Mouse (Mus musculus) stomach, embryonic 16.5 days (tissue): ENCODE measurements around the gene Adamts20. TPM values are rescaled to one million over a fixed set of nuclear protein-coding genes. Genes with fewer than 3 reads are reported as not detected.
"Not testable (repeated sequence)": the region's sequence is repeated elsewhere in the genome, so short reads cannot be mapped to it uniquely, and the experiment has no call there.

ENCODE experiments used
- ATAC-seq: fragments of 200-750 bp; cut with Nextera tagmentation; 2 replicates; pipeline ENCODE4 v1.8.0; 2017; ENCODE audit warnings: moderate number of reproducible peaks, moderate TSS enrichment; ENCODE audit not compliant: insufficient read depth, low FRiP score
- H3K27ac ChIP-seq: fragments of 300-500 bp; sonication (generic); 2 replicates; pipeline ENCODE4 v1.5.1; 2014; ENCODE audit warnings: low read length
- H3K27me3 ChIP-seq: fragments of 300-500 bp; sonication (generic); 2 replicates; pipeline ENCODE4 v1.6.1; 2014; ENCODE audit warnings: low read length, control low read depth, mixed read lengths; ENCODE audit not compliant: control insufficient read depth, insufficient read depth
- H3K36me3 ChIP-seq: fragments of 300-500 bp; sonication (generic); 2 replicates; pipeline ENCODE4 v1.6.1; 2014; ENCODE audit warnings: low read length; ENCODE audit not compliant: control insufficient read depth, insufficient read depth
- H3K4me1 ChIP-seq: fragments of 300-500 bp; sonication (generic); 2 replicates; pipeline ENCODE4 v1.6.1; 2014; ENCODE audit warnings: low read length, control low read depth, mixed read lengths; ENCODE audit not compliant: control insufficient read depth, insufficient read depth
- H3K4me2 ChIP-seq: fragments of 300-500 bp; sonication (generic); 2 replicates; pipeline ENCODE4 v1.6.1; 2014; ENCODE audit warnings: low read depth, low read length, mixed read lengths
- H3K4me3 ChIP-seq: fragments of 300-500 bp; sonication (generic); replicated peaks from 2 replicates; pipeline ENCODE4 v1.5.1; 2014; ENCODE audit warnings: mild to moderate bottlenecking, low read length
- H3K9ac ChIP-seq: fragments of 300-500 bp; sonication (generic); 2 replicates; pipeline ENCODE4 v1.6.1; 2014; ENCODE audit warnings: low read length
- H3K9me3 ChIP-seq: fragments of 300-500 bp; sonication (generic); replicated peaks from 2 replicates; pipeline ENCODE4 v1.6.1; 2016; ENCODE audit warnings: low read length, control low read depth; ENCODE audit not compliant: control insufficient read depth
- WGBS: fragments of 180-500 bp; shearing (Covaris S2); extraction: QIAGEN DNeasy Blood & Tissue Kit; methylation state at CpG from one replicate; pipeline ENCODE4 v1.1.7; 2014; 5-methylcytosine and 5-hydroxymethylcytosine counted together
- polyA plus RNA-seq: library from polyadenylated mRNA; unstranded; fragments of >200 nt; fragmentation: Nextera tagmentation; extraction: Ambion mirVana; gene quantifications from 2 replicates; pipeline ENCODE4 v1.2.1, GENCODE M21; 2015

The Adamts20 gene
- polyA plus RNA-seq = 0.95 and 2.1 TPM in 2 replicates

DNA sequence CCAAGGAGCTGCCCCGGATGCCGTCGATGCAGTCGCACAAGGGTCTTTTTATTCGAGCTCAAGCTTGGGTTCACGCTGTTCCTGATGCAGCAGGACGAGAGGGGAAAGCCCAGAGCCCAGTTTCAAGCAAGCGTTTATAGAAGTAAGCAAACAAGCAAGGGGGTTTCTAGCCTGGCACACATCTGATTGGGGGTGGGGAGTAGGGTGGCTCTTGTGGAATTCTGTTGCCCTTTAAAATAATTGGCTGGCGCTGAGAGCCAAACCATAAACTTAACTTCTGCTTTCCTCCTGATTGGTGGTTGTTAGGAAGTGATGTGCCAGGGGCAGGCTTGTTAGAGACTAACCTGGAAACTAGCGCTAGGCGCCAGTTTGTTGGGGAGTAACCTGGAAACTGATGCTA is at the start of gene Adamts20:
Adamts20 (minus strand) TSS at position 101 of the 400 bp plus-strand sequence.
- WGBS = 81% methylated on average over 11 of the region's 11 CpGs
- H3K4me2 ChIP-seq = no peak within 1 kb of the TSS

DNA sequence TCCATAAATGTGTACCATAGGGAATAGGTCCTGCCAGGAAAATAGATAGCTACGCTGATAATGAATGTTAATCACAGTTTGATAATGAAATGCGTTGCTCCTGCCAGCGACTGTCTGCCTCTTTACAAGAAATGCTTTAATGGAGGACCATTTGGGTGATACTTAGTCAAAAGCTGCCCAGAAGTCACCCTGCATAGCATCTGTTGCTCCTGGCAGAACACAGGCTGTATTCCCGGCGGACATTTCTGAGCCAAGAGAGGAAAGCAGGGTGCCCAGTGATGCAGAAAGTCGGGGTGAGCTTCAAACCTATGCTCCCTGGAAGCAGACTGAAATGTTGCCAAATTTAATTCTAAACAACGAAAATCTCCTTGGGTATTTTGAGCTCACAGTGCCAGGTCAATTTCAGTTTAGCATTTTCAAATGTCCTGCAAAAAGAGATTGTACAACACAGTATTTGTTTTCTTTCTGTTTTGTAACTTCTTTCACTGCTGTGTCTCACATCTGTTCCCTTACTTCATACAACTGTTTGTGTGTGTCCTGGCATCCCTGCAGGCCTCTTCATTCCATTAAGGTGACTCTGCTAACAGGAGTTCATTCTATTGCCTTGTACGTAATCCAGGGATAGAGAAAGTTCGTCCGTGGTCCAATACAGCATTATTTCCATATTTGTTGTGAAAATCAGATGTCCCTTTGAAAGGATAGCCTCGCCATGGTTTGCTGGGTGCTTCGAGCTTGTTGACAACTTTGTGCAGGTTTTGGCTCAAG is 38.4 kb upstream of the Adamts20 start:
- Histone ChIP-seq H3K9ac (no peak overlapping the region), H3K4me2 (no peak overlapping the region), H3K4me1 (no peaks in the 10 kb centered on the region), H3K36me3 (no peaks in the 10 kb centered on the region), H3K4me3 (no peak overlapping the region), H3K27me3 (no peaks in the 10 kb centered on the region), H3K27ac (no peak overlapping the region), H3K9me3 (no peaks in the 10 kb centered on the region)
- ATAC-seq = no peak
- 75% methylated on average over 12 of the region's 12 CpGs for WGBS

More for the DNA sequence above, at the start of gene Adamts20:
- Histone ChIP-seq H3K9ac (no peak within 1 kb of the TSS), H3K4me1 (no peaks in the 10 kb centered on the region), H3K4me3 (no peak within 1 kb of the TSS), H3K27me3 (no peaks in the 10 kb centered on the region), H3K9me3 (no peaks in the 10 kb centered on the region), H3K36me3 (no peaks in the 10 kb centered on the region), H3K27ac (no peak within 1 kb of the TSS)
- ATAC-seq = no peak

DNA sequence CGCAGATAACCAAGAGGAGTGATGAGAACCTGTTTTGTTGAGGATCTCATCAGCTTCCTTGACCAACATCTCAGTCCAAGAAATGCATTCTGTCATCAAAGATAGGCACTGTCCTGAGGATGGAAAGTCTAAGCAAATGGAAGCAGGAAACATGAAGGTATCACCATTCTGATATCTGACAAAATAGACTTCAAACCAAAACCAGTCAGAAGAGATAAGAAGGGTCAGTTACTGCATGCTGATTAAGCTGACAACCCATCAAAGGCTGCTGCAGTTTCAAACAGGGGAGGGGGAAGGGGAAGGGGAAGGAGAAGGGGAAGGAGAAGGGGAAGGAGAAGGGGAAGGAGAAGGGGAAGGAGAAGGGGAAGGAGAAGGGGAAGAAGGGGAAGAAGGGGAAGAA is 34.0 kb upstream of the Adamts20 start:
- Histone ChIP-seq H3K27ac (no peak overlapping the region), H3K9me3 (no peaks in the 10 kb centered on the region), H3K4me2 (no peak overlapping the region), H3K9ac (no peak overlapping the region), H3K4me3 (no peak overlapping the region), H3K27me3 (no peaks in the 10 kb centered on the region), H3K4me1 (no peaks in the 10 kb centered on the region), H3K36me3 (no peaks in the 10 kb centered on the region)
- WGBS = 69% methylated on average over 1 of the region's 1 CpGs
- ATAC-seq = no peak

DNA sequence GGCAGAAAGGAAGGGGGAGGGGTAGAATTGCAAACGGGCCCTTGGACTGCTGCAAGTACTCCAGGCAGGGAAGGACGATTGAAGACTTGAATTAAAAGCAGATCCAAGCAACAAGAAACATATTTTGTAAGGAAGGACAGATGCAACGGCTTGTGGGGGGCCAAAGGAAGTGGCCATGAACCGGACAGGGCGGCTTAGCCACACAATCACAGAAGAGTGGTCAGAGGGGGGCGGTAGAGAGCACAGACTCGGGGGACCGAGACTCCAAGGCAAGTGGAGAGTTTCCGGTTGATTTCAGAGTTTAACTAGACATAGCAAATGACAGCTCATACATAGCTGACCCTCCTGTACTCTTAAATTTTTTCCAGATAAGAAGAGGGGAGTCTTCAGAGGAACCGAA is 30.7 kb upstream of the Adamts20 start:
- Histone ChIP-seq H3K4me1 (no peaks in the 10 kb centered on the region), H3K36me3 (no peaks in the 10 kb centered on the region), H3K9me3 (no peaks in the 10 kb centered on the region), H3K27me3 (no peaks in the 10 kb centered on the region), H3K27ac (no peak overlapping the region), H3K4me2 (no peak overlapping the region), H3K4me3 (no peak overlapping the region), H3K9ac (no peak overlapping the region)
- no peak for ATAC-seq
- WGBS = 72% methylated on average over 10 of the region's 10 CpGs

DNA sequence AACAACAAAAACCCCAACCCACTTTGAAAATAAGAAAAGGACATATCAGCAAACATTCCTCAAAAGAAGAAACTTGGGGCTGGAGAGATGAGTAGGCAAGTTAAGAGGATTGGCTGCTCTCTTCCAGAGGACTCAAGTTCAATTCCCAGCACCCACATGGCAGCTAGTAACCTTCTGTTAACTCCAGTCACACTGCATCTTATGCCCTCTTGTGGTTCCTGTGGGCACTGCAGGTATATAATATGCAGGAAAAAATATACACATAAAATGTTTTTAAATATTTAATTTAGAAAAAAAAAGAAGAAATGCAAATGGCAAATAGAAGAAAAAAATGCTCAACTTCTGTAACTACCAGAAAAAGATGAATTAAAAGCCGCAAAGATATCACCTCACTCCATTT is 29.2 kb upstream of the Adamts20 start:
- no peak for ATAC-seq

DNA sequence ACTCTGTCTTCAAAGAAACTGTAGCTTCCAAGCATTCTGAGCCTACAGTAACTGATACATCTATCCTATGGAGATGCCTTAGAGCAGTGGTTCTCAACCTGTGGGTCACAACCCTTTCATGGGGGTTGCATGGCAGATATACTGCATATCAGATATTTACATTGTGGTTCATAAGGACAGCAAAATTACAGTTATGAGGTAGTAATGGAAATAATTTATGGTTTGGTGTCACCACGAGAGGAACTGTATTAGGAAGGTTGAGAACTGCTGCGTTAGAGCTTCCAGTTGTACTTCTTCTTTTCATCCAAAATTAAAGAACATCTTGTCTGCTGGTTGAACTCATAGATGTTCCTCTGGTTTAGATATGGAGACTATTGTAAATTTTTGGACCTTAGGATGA is 24.2 kb upstream of the Adamts20 start:
- Histone ChIP-seq H3K36me3 (no peaks in the 10 kb centered on the region), H3K27me3 (no peaks in the 10 kb centered on the region), H3K4me3 (no peak overlapping the region), H3K27ac (no peak overlapping the region), H3K9me3 (no peaks in the 10 kb centered on the region), H3K9ac (no peak overlapping the region), H3K4me1 (no peaks in the 10 kb centered on the region), H3K4me2 (no peak overlapping the region)
- WGBS = 78% methylated on average over 2 of the region's 2 CpGs
- no peak for ATAC-seq

More for the DNA sequence above, 29.2 kb upstream of the Adamts20 start:
- Histone ChIP-seq H3K4me2 (no peak overlapping the region), H3K27me3 (no peaks in the 10 kb centered on the region), H3K27ac (no peak overlapping the region), H3K9ac (no peak overlapping the region), H3K4me3 (no peak overlapping the region), H3K36me3 (no peaks in the 10 kb centered on the region), H3K9me3 (no peaks in the 10 kb centered on the region), H3K4me1 (no peaks in the 10 kb centered on the region)
- WGBS = 88% methylated on average over 1 of the region's 1 CpGs

DNA sequence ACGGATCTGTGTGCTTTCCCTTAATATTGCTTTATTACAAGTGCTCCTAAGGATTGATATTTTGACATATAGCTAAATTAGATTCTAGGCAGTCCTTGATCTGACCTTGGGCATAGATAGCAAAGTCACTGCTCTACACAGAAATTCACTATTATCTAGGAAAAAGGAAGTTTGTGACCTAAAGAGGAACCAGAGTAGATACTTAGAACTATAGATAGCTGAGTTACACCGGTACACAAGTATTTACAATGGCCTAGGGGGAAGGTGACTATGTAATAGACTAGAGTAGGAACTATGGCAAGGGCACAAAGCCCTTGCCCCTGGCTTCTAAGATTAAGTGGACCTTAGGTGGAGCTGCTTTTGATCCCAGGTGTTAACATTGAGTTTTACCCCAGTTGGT is 22.8 kb upstream of the Adamts20 start:
- H3K4me2 ChIP-seq, H3K36me3 ChIP-seq, H3K4me3 ChIP-seq, H3K4me1 ChIP-seq, H3K9me3 ChIP-seq, H3K27ac ChIP-seq, H3K9ac ChIP-seq, H3K27me3 ChIP-seq, ATAC-seq: not testable (repeated sequence)
- WGBS = 90% methylated on average over 2 of the region's 2 CpGs

DNA sequence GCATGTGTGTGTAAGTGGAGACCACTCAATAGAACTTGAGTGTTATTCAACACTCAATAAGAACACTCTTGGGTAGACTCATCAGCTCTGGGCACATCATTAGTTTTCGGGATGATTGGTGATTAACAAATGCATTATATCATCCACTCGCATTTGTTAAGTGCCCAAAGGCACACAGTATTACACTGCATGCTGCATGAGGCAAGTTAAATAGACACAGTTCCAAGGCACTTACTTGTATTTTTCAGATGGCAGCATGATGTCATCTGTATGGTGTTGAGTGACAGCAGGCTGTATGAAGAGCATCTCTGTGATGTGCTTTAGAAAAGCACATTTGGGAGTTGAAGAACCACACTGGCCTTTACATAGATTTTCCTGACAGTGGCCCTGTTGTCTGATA is 17.3 kb upstream of the Adamts20 start:
- no peaks in the 10 kb centered on the region for H3K27me3 ChIP-seq
- H3K9ac ChIP-seq = no peak overlapping the region
- H3K36me3 ChIP-seq = no peaks in the 10 kb centered on the region
- WGBS = 86% methylated on average over 2 of the region's 2 CpGs
- H3K27ac ChIP-seq = no peak overlapping the region
- no peaks in the 10 kb centered on the region for H3K9me3 ChIP-seq
- no peaks in the 10 kb centered on the region for H3K4me1 ChIP-seq
- H3K4me2 ChIP-seq = no peak overlapping the region
- no peak for ATAC-seq
- no peak overlapping the region for H3K4me3 ChIP-seq

DNA sequence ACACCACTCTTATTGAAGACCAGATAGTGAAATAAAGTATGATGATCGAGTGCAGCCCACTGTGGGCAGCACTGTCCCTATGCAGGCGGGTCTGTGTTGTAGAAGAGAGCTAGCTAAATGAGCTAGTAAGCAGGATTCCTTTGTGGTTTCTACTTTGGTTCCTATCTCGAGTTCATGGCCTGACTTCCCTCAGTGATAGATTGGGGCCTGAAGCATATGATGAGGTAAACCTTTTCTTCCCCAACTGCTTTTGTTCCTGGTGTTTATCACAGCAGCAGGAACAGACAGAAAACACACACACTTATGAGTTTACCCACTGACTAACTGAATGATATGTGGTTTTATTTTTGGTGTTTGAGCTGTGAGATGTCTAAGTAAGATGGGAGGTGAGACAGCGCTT is 15.6 kb upstream of the Adamts20 start:
- no peak overlapping the region for H3K27ac ChIP-seq
- no peaks in the 10 kb centered on the region for H3K27me3 ChIP-seq
- no peak for ATAC-seq
- H3K9me3 ChIP-seq = no peaks in the 10 kb centered on the region
- no peak overlapping the region for H3K9ac ChIP-seq
- H3K4me3 ChIP-seq = no peak overlapping the region
- no peak overlapping the region for H3K4me2 ChIP-seq
- H3K36me3 ChIP-seq = no peaks in the 10 kb centered on the region
- H3K4me1 ChIP-seq = no peaks in the 10 kb centered on the region
- WGBS = 81% methylated on average over 4 of the region's 4 CpGs
